Mouse (Mus musculus): ENCODE measurements around the gene Tspan5.

DNA sequence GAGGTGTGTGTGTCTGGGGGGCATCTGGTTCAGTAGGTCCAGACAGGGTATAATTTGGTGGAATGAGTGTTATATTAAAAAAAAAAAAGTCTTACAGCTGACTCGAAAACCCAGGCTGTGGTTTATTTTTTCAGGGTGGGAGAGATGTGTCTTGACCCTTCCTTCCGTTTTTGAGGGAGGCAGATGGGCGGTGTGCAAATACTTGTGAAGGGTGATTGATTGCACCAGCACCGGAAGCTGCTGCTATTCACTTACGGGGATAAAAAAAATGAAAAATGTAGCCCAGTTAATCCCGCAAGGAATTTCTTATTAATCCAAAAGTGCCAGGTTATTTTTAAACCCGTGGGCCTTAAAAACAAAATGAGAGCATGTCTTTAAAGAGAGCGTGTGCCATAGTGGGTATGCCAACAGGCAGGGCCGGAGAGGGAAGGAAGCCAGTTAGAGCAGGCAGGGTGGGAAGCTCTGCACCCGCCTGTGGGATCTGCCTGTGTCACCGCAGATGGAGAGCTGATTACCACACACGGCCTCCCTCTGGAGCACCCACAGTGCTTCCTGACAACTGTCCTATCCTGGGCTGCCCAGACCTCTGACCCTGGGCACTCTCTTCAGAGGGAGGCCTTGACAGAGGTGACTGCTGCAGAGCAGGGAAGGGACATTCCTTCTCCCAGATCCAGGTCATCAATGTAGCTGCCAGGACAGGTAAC, 11.3 kb downstream of the Tspan5 start:
- TF ChIP-seq CTCF (IDR thresholded peaks at IDR 0.05; ENCODE audit: low read depth, low read length) (no peak), POLR2A (IDR thresholded peaks at IDR 0.05; ENCODE audit: insufficient read depth, low read length) (no peak), EP300 (IDR thresholded peaks at IDR 0.05; ENCODE audit: insufficient read depth, low read depth, low read length) (no peak)

Measured in ES-Bruce4 (cell line).